Mouse (Mus musculus) kidney, adult 2 months (tissue): ENCODE data around the gene Cbx3. TPM values are rescaled to one million over a fixed set of nuclear protein-coding genes. Genes with fewer than 3 reads are reported as not detected.

Experiments used
- DNase-seq: peaks from one replicate; pipeline ENCODE4 v3.0.0; 2021
- H3K27ac ChIP-seq: fragments of 200-500 bp; 2 replicates; pipeline ENCODE4 v1.5.1; 2012; ENCODE audit warnings: low read depth, low read length, control low read depth, inconsistent platforms; ENCODE audit not compliant: insufficient read depth
- H3K27me3 ChIP-seq: fragments of 200-500 bp; replicated peaks from 2 replicates; pipeline ENCODE4 v1.6.1; 2012; ENCODE audit warnings: mild to moderate bottlenecking, moderate library complexity, low read length, inconsistent platforms; ENCODE audit not compliant: control insufficient read depth, insufficient read depth
- H3K36me3 ChIP-seq: fragments of 200-500 bp; 2 replicates; pipeline ENCODE4 v1.6.1; 2012; ENCODE audit warnings: mild to moderate bottlenecking, moderate library complexity, low read length, inconsistent platforms; ENCODE audit not compliant: control insufficient read depth, insufficient read depth
- H3K4me1 ChIP-seq: fragments of 200-500 bp; 2 replicates; pipeline ENCODE4 v1.6.1; 2011; ENCODE audit warnings: low read length; ENCODE audit not compliant: control insufficient read depth, insufficient read depth
- H3K4me3 ChIP-seq: fragments of 200-500 bp; 2 replicates; pipeline ENCODE4 v1.5.1; 2011; ENCODE audit warnings: mild to moderate bottlenecking, low read depth, low read length, control low read depth; ENCODE audit not compliant: insufficient read depth
- CTCF ChIP-seq: fragments of 200-500 bp; conservative IDR thresholded peaks from 2 replicates; pipeline ENCODE4 v1.5.1; 2011; ENCODE audit warnings: low read depth, mild to moderate bottlenecking, control low read depth, low read length, moderate library complexity, mixed read lengths; ENCODE audit not compliant: insufficient read depth, insufficient read length
- POLR2A ChIP-seq: fragments of 200-500 bp; IDR thresholded peaks from one replicate; pipeline ENCODE4 v1.6.1; 2011; ENCODE audit warnings: low read depth, low read length, control low read depth
- WGBS: fragments of 180-500 bp; shearing (Covaris S2); methylation state at CpG from one replicate; pipeline ENCODE4 v1.1.7; 2018; 5-methylcytosine and 5-hydroxymethylcytosine counted together
- polyA plus RNA-seq: library from polyadenylated mRNA; depleted of rRNA; stranded (reverse); fragments of >200 nt; gene quantifications from 2 replicates; pipeline ENCODE4 v1.2.3, GENCODE M21; 2012

Cbx3 gene
- polyA plus RNA-seq, 1 experiment, result 11.0 TPM

GRCm38 (mm10) chr6:51458925-51459312 lies 11.2 kb upstream of the Cbx3 start:
- Histone ChIP-seq H3K36me3 (peaks cover 35% of the 10 kb centered on the region), H3K27ac (no peak overlapping the region), H3K27me3 (no peaks in the 10 kb centered on the region), H3K4me3 (no peak overlapping the region), H3K4me1 (no peaks in the 10 kb centered on the region; the same call in 1 of the 2 replicates)
- DNase-seq, result peak; percentile 6
- TF ChIP-seq POLR2A, result no peak
- no peak for TF ChIP-seq CTCF
- 64% methylated on average over 2 of the region's 2 CpGs for whole genome bisulfite sequencing

GRCm38 (mm10) chr6:51459313-51460020 lies 10.7 kb upstream of the Cbx3 start:
- no peak overlapping the region for H3K4me3 ChIP-seq
- no peaks in the 10 kb centered on the region; the same call in 1 of the 2 replicates for H3K4me1 ChIP-seq
- no peak overlapping the region for H3K27ac ChIP-seq
- DNase-seq, result no peak
- 58% methylated on average over 5 of the region's 5 CpGs for WGBS
- H3K27me3 ChIP-seq, result no peaks in the 10 kb centered on the region
- peaks cover 37% of the 10 kb centered on the region for H3K36me3 ChIP-seq
- no peak for TF ChIP-seq POLR2A
- no peak for TF ChIP-seq CTCF

- TF ChIP-seq CTCF, result no peak
- no peak for TF ChIP-seq POLR2A
- WGBS, result 79% methylated on average over 4 of the region's 4 CpGs
- no peaks in the 10 kb centered on the region; the same call in 1 of the 2 replicates for H3K4me1 ChIP-seq
- DNase-seq, result no peak
- no peak overlapping the region for H3K4me3 ChIP-seq
- H3K27me3 ChIP-seq, result no peaks in the 10 kb centered on the region
- peaks cover 38% of the 10 kb centered on the region for H3K36me3 ChIP-seq
- H3K27ac ChIP-seq, result no peak overlapping the region
Observed at GRCm38 (mm10) chr6:51460021-51460360, 10.2 kb upstream of the Cbx3 start.

GRCm38 (mm10) chr6:51460363-51460762 lies 9.8 kb upstream of the Cbx3 start:
- Histone ChIP-seq H3K4me3 (no peak overlapping the region), H3K4me1 (no peaks in the 10 kb centered on the region; the same call in 1 of the 2 replicates), H3K27me3 (no peaks in the 10 kb centered on the region), H3K27ac (no peak overlapping the region), H3K36me3 (peaks cover 40% of the 10 kb centered on the region)
- DNase-seq, result no peak
- WGBS, result 83% methylated on average over 3 of the region's 3 CpGs
- TF ChIP-seq CTCF (no peak), POLR2A (no peak)

- peak overlapping the region; percentile 44; the same call in 1 of the 2 replicates for H3K4me3 ChIP-seq
- peaks cover 2% of the 10 kb centered on the region; the same call in 1 of the 2 replicates for H3K4me1 ChIP-seq
- WGBS, result under 1% methylated on average over 2 of the region's 2 CpGs
- H3K36me3 ChIP-seq, result peaks cover 23% of the 10 kb centered on the region
- DNase-seq, result peak; percentile 29
- H3K27ac ChIP-seq, result no peak overlapping the region
- no peak for TF ChIP-seq POLR2A
- H3K27me3 ChIP-seq, result no peaks in the 10 kb centered on the region
Observed at GRCm38 (mm10) chr6:51467649-51468048, 2.5 kb upstream of the Cbx3 start.

GRCm38 (mm10) chr6:51468891-51469561 lies 1.1 kb upstream of the Cbx3 start:
- Histone ChIP-seq H3K27me3 (no peaks in the 10 kb centered on the region), H3K4me3 (peak overlapping the region; percentile 83), H3K36me3 (peaks cover 13% of the 10 kb centered on the region), H3K27ac (peak overlapping the region; percentile 100), H3K4me1 (peaks cover 2% of the 10 kb centered on the region; the same call in 1 of the 2 replicates)
- TF ChIP-seq POLR2A (no peak), CTCF (no peak)
- WGBS, result under 1% methylated on average over 63 of the region's 63 CpGs
- DNase-seq, result peak; percentile 85

GRCm38 (mm10) chr6:51469715-51470310 lies 347 bp upstream of the Cbx3 start, which contains the start of gene Hnrnpa2b1:
Hnrnpa2b1 (minus strand) TSS chr6:51469894.
- TF ChIP-seq CTCF (no peak), POLR2A (peak; percentile 99)
- H3K4me3 ChIP-seq, result peak within 1 kb of the TSS; percentile 83
- DNase-seq, result peak; percentile 99
- H3K27ac ChIP-seq, result peak within 1 kb of the TSS; percentile 100
- H3K27me3 ChIP-seq, result no peaks in the 10 kb centered on the region
- H3K36me3 ChIP-seq, result peaks cover 12% of the 10 kb centered on the region
- peaks cover 2% of the 10 kb centered on the region; the same call in 1 of the 2 replicates for H3K4me1 ChIP-seq
- under 1% methylated on average over 63 of the region's 63 CpGs for WGBS
